Mouse (Mus musculus) NIH3T3 (cell line): ENCODE data around the gene Tbc1d2b.

Experiments
- DNase-seq: peaks from one replicate; pipeline ENCODE4 v3.0.0-alpha.2; 2012; ENCODE audit warnings: low read depth

The Tbc1d2b gene

GRCm38 (mm10) chr9:90204396-90204915, 66.1 kb downstream of the Tbc1d2b start:
- peak; percentile 56 for DNase-seq

- DNase-seq: no peak
Measured at GRCm38 (mm10) chr9:90203233-90203632, 67.4 kb downstream of the Tbc1d2b start.

GRCm38 (mm10) chr9:90201541-90201940, 69.1 kb downstream of the Tbc1d2b start:
- peak; percentile 78 for DNase-seq

GRCm38 (mm10) chr9:90201096-90201495, 69.5 kb downstream of the Tbc1d2b start:
- DNase-seq: peak; percentile 65

- DNase-seq: no peak
Measured at GRCm38 (mm10) chr9:90200501-90200900, 70.1 kb downstream of the Tbc1d2b start.

GRCm38 (mm10) chr9:90199611-90200010, 71.0 kb downstream of the Tbc1d2b start:
- no peak for DNase-seq

- DNase-seq: peak; percentile 59
Measured at GRCm38 (mm10) chr9:90198531-90199449, 71.8 kb downstream of the Tbc1d2b start.

GRCm38 (mm10) chr9:90197866-90198383, 72.7 kb downstream of the Tbc1d2b start:
- no peak for DNase-seq

GRCm38 (mm10) chr9:90197116-90197665, 73.4 kb downstream of the Tbc1d2b start:
- DNase-seq: no peak

- no peak for DNase-seq
Measured at GRCm38 (mm10) chr9:90196262-90196661, 74.3 kb downstream of the Tbc1d2b start.

GRCm38 (mm10) chr9:90195000-90195399, 75.6 kb downstream of the Tbc1d2b start:
- DNase-seq: no peak

GRCm38 (mm10) chr9:90189391-90189790, 81.2 kb downstream of the Tbc1d2b start:
- DNase-seq: no peak

- no peak for DNase-seq
Measured at GRCm38 (mm10) chr9:90188893-90189292, 81.7 kb downstream of the Tbc1d2b start.

GRCm38 (mm10) chr9:90185356-90185910, 85.2 kb downstream of the Tbc1d2b start:
- DNase-seq: no peak

GRCm38 (mm10) chr9:90184116-90184515, 86.5 kb downstream of the Tbc1d2b start:
- no peak for DNase-seq

GRCm38 (mm10) chr9:90183550-90183949, 87.1 kb downstream of the Tbc1d2b start:
- no peak for DNase-seq

- peak; percentile 42 for DNase-seq
Measured at GRCm38 (mm10) chr9:90182636-90183421, 87.8 kb downstream of the Tbc1d2b start.

GRCm38 (mm10) chr9:90181656-90182388, 88.8 kb downstream of the Tbc1d2b start:
- no peak for DNase-seq

- DNase-seq: no peak
Measured at GRCm38 (mm10) chr9:90179409-90179808, 91.2 kb downstream of the Tbc1d2b start.

GRCm38 (mm10) chr9:90173330-90173729, 97.3 kb downstream of the Tbc1d2b start:
- DNase-seq: no peak
